Mouse (Mus musculus) ES-E14 (cell line): ENCODE data around the gene Ucn. TPM values are rescaled to one million over a fixed set of nuclear protein-coding genes. Genes with fewer than 3 reads are reported as not detected.

Source experiments
- DNase-seq: peaks from one replicate; pipeline ENCODE4 v3.0.0-alpha.2; 2013; ENCODE audit warnings: low read depth, low spot score
- H3K27ac ChIP-seq: 2 replicates; pipeline ENCODE4 v1.5.1; 2012; ENCODE audit warnings: low read depth, mild to moderate bottlenecking, low read length, moderate library complexity, mixed read lengths; ENCODE audit not compliant: poor library complexity, insufficient read depth, severe bottlenecking
- H3K36me3 ChIP-seq: 2 replicates; pipeline ENCODE4 v1.6.1; 2012; ENCODE audit warnings: mild to moderate bottlenecking, low read length, moderate library complexity, mixed read lengths; ENCODE audit not compliant: control insufficient read depth, poor library complexity, insufficient read depth, severe bottlenecking
- H3K4me1 ChIP-seq, 2 experiments: fragments of 150-350 bp in 1 of 2; sonication (generic) in 1 of 2; 2 replicates each; pipeline ENCODE4 v1.6.1; 2012; ENCODE audit warnings: low read length in 2 of 2, mild to moderate bottlenecking in 1 of 2, mixed read lengths in 1 of 2; ENCODE audit not compliant: control insufficient read depth in 2 of 2, insufficient read depth in 2 of 2, poor library complexity in 1 of 2
- H3K4me3 ChIP-seq, 2 experiments: fragments of 150-350 bp in 1 of 2; sonication (generic) in 1 of 2; 2 replicates each; pipeline ENCODE4 v1.5.1; 2012; ENCODE audit warnings: low read length in 2 of 2, low read depth in 1 of 2, mild to moderate bottlenecking in 1 of 2, mixed read lengths in 1 of 2; ENCODE audit not compliant: insufficient read depth in 1 of 2, poor library complexity in 1 of 2, severe bottlenecking in 1 of 2
- H3K9ac ChIP-seq: 2 replicates; pipeline ENCODE4 v1.6.1; 2012; ENCODE audit warnings: low read depth, mild to moderate bottlenecking, low read length, mixed read lengths; ENCODE audit not compliant: poor library complexity, insufficient read depth, severe bottlenecking
- H3K9me3 ChIP-seq: fragments of 150-350 bp; sonication (generic); 2 replicates; pipeline ENCODE4 v1.6.1; 2012; ENCODE audit warnings: low read depth, mild to moderate bottlenecking, low read length; ENCODE audit not compliant: control insufficient read depth, insufficient read depth
- CHD2 ChIP-seq: IDR thresholded peaks from 2 replicates; pipeline ENCODE4 v1.6.1; 2014; ENCODE audit warnings: mild to moderate bottlenecking, low read depth, low read length, inconsistent platforms
- HCFC1 ChIP-seq: IDR thresholded peaks from 2 replicates; pipeline ENCODE4 v1.6.1; 2012; ENCODE audit warnings: low read length, inconsistent platforms, borderline replicate concordance; ENCODE audit not compliant: insufficient read depth
- MAFK ChIP-seq: IDR thresholded peaks from 2 replicates; pipeline ENCODE4 v1.6.1; 2014; ENCODE audit warnings: mild to moderate bottlenecking, low read depth, low read length, inconsistent platforms; ENCODE audit not compliant: insufficient read depth
- ZC3H11A ChIP-seq: IDR thresholded peaks from 2 replicates; pipeline ENCODE4 v1.6.1; 2012; ENCODE audit warnings: low read depth, mild to moderate bottlenecking, inconsistent platforms, low read length, borderline replicate concordance
- ZNF384 ChIP-seq: IDR thresholded peaks from 2 replicates; pipeline ENCODE4 v1.6.1; 2012; ENCODE audit warnings: low read depth, low read length, inconsistent platforms
- in situ Hi-C, 2 experiments: fragments of 600-800 bp; cut with MboI; formaldehyde crosslinking; loops; one replicate each; pipeline ENCODE4 v1.15.1; 2025; ENCODE audit warnings: low sequenced_read_pairs in 2 of 2, inconsistent platforms in 1 of 2; ENCODE audit not compliant: unreplicated experiment in 2 of 2
- total RNA-seq: library from RNA; depleted of rRNA; stranded (reverse); fragments of 300-350 nt; gene quantifications from 2 replicates; pipeline ENCODE4 v1.2.3, GENCODE M21; 2012; rRNA removed

Gene Ucn
- not detected in 2 replicates for total RNA-seq

GRCm38 (mm10) chr5:31138241-31138967 lies at the start of gene Ucn:
Gene Ucn (minus strand): TSS chr5:31138829.
- H3K36me3 ChIP-seq = 0 out of 2 replicates have a peak, but pooled peaks cover 3% of the 10 kb centered on the region
- TF ChIP-seq MAFK = no peak
- TF ChIP-seq HCFC1 = no peak
- no peak for TF ChIP-seq ZC3H11A
- TF ChIP-seq ZNF384 = no peak
- TF ChIP-seq CHD2 = no peak
- H3K4me3 ChIP-seq = peak within 1 kb of the TSS; percentile 62 to 64
- H3K4me1 ChIP-seq = peaks cover 0 to 8% of the 10 kb centered on the region in 2 experiments; a peak in 1 of 4 replicates
- no peak for DNase-seq
- in situ Hi-C loops = no loop called here
- no peak within 1 kb of the TSS for H3K27ac ChIP-seq
- H3K9me3 ChIP-seq = no peaks in the 10 kb centered on the region
- H3K9ac ChIP-seq = peak within 1 kb of the TSS; percentile 26; the same call in 1 of the 2 replicates

- H3K9ac ChIP-seq = no peak overlapping the region
- in situ Hi-C loops = no loop called here
- H3K27ac ChIP-seq = no peak overlapping the region
- TF ChIP-seq HCFC1 (no peak), MAFK (no peak), ZC3H11A (no peak), CHD2 (no peak), ZNF384 (no peak)
- H3K36me3 ChIP-seq = peaks cover 7% of the 10 kb centered on the region
- peaks cover 2% of the 10 kb centered on the region in 2 experiments; a peak in 2 of 4 replicates for H3K4me1 ChIP-seq
- no peaks in the 10 kb centered on the region for H3K9me3 ChIP-seq
- DNase-seq = no peak
- no peak overlapping the region for H3K4me3 ChIP-seq
These were observed 45.0 kb upstream of the Ucn start for GRCm38 (mm10) chr5:31183678-31184077.

- H3K36me3 ChIP-seq = no peaks in the 10 kb centered on the region; the same call in 1 of the 2 replicates
- H3K27ac ChIP-seq = no peak overlapping the region
- DNase-seq = no peak
- H3K4me1 ChIP-seq = peaks cover 2% of the 10 kb centered on the region in 2 experiments; a peak in 2 of 4 replicates
- TF ChIP-seq MAFK = no peak
- TF ChIP-seq ZC3H11A = no peak
- in situ Hi-C loops = no loop called here
- no peaks in the 10 kb centered on the region for H3K9me3 ChIP-seq
- H3K9ac ChIP-seq = peak overlapping the region; percentile 59; the same call in 1 of the 2 replicates
- peak overlapping the region in 1 of 2 experiments; percentile 97; a peak in 3 of 4 replicates for H3K4me3 ChIP-seq
These were observed 42.6 kb upstream of the Ucn start for GRCm38 (mm10) chr5:31181183-31181770.

- TF ChIP-seq CHD2 (no peak), HCFC1 (peak; percentile 78)
- in situ Hi-C loops = no loop called here
These were observed 41.4 kb upstream of the Ucn start, which contains the start of the genes Gm29609 and Gtf3c2 for GRCm38 (mm10) chr5:31179766-31180630. Gene Gm29609 (minus strand): TSS chr5:31179911. Gene Gtf3c2 (minus strand): TSS chr5:31180144.

More at GRCm38 (mm10) chr5:31179766-31180630, 41.4 kb upstream of the Ucn start, which contains the start of the genes Gm29609 and Gtf3c2:
- peaks cover 2% of the 10 kb centered on the region in 2 experiments; a peak in 2 of 4 replicates for H3K4me1 ChIP-seq
- H3K27ac ChIP-seq = peak within 1 kb of the TSS; percentile 89
- H3K4me3 ChIP-seq = peak within 1 kb of the TSS; percentile 95 to 97
- H3K36me3 ChIP-seq = no peaks in the 10 kb centered on the region; the same call in 1 of the 2 replicates
- DNase-seq = peak; percentile 95
- H3K9me3 ChIP-seq = no peaks in the 10 kb centered on the region
- H3K9ac ChIP-seq = peak within 1 kb of the TSS; percentile 94
